Mouse (Mus musculus) kidney, adult 2 months (tissue): Measurements from ENCODE around the gene Tmem109.

Source experiments
- CTCF ChIP-seq: fragments of 200-500 bp; conservative IDR thresholded peaks from 2 replicates; pipeline ENCODE4 v1.5.1; 2011; ENCODE audit warnings: low read depth, mild to moderate bottlenecking, control low read depth, low read length, moderate library complexity, mixed read lengths; ENCODE audit not compliant: insufficient read depth, insufficient read length
- POLR2A ChIP-seq: fragments of 200-500 bp; IDR thresholded peaks from one replicate; pipeline ENCODE4 v1.6.1; 2011; ENCODE audit warnings: low read depth, low read length, control low read depth

DNA sequence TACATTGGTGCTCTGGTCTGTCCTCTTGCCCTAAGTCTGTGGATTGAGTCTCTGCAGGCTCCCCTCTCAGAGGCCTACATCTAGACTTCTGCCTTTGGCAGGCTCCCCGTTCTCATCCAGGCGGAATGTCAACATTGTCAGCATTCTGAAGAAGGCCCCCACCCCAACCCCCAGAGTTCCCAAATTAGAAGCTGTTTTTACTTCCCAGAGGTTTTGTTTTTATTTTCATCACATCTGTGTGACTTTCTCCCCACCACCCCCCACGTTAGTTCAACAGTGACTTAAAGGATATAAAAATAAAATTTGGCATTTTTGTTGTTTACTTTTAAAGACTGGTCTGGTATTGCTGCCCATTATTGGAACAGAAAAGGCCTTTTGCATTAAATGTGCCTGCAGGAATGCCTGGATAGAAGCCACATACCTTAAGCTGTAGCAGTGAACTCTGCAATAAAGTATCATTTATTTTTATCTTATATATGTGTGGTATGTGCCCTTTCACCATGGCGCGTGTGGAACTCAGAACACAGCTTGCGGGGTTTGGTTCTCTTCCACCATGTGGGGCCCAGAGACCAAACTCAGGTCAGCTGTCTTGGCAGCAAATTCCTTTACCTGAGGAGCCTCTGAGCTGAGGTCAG, 27.4 kb upstream of the Tmem109 start:
- TF ChIP-seq POLR2A (no peak), CTCF (no peak)
